Mouse (Mus musculus) bone marrow macrophage, adult 2 months (primary cell): ENCODE results near the gene Apoc2. TPM values are rescaled to one million over a fixed set of nuclear protein-coding genes. Genes with fewer than 3 reads are reported as not detected.

Experiments used
- H3K27ac ChIP-seq: 2 replicates; pipeline ENCODE4 v1.5.1; 2012; ENCODE audit warnings: low read depth, low read length; ENCODE audit not compliant: insufficient read depth
- H3K4me1 ChIP-seq: 2 replicates; pipeline ENCODE4 v1.6.1; 2012; ENCODE audit warnings: low read length; ENCODE audit not compliant: control insufficient read depth, insufficient read depth
- H3K4me3 ChIP-seq: 2 replicates; pipeline ENCODE4 v1.5.1; 2012; ENCODE audit warnings: mild to moderate bottlenecking, low read length, moderate library complexity; ENCODE audit not compliant: insufficient read depth
- CTCF ChIP-seq: IDR thresholded peaks from 2 replicates; pipeline ENCODE4 v1.5.1; 2012; ENCODE audit warnings: low read depth, mild to moderate bottlenecking, low read length, moderate library complexity
- POLR2A ChIP-seq: IDR thresholded peaks from 2 replicates; pipeline ENCODE4 v1.6.1; 2012; ENCODE audit warnings: mild to moderate bottlenecking, low read depth, low read length, borderline replicate concordance
- polyA plus RNA-seq: library from polyadenylated mRNA; stranded (reverse); fragments of >200 nt; gene quantifications from 2 replicates; pipeline ENCODE4 v1.2.4, GENCODE M21; 2012; ENCODE audit not compliant: missing spikeins, insufficient read depth, insufficient read length

The Apoc2 gene
- polyA plus RNA-seq, result 56.2 and 70.4 TPM in 2 replicates

DNA sequence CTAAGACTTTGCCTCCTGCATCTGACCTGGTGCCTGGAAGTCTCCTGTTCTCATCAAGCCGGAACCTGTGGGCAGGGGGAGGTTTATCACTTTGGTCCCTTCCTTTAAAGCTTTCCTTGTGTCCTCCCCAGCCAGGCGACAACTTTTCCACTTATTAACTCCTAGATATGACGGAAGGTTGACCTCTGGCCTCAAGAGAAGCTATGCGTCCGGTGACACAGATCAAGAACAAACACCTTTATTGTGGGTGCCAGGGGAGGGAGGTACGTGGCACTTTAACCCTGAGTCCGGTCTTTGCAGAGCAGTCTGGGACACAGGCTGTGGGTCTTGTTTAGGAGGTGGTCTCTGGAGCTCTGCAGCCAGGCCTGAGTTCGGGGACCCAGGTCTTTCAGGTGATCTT is at the start of gene Apoc2:
Gene Apoc2 (minus strand): TSS at position 70 of the 400 bp plus-strand sequence.
- Histone ChIP-seq H3K4me1 (peaks cover 36% of the 10 kb centered on the region), H3K27ac (peak within 1 kb of the TSS; percentile 69; the same call in 1 of the 2 replicates), H3K4me3 (no peak within 1 kb of the TSS)
- no peak for TF ChIP-seq POLR2A

DNA sequence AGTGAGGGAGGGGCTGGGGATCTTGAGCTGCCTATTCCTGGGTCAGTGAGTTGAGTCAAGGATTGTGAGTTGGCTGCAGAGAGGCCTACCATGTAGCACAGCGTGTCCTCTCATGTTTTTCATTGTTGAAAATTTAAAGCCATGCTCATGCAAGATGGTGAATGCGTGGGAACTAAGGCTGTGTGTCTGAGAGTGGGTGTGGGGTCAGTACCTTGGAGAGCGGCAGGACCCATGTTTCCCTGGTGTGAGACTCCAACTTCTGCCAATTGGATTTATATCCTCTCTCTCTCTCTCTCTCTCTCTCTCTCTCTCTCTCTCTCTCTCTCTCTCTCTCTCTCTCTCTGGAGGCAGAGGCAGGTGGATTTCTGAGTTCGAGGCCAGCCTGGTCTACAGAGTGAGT is 48.8 kb upstream of the Apoc2 start:
- Histone ChIP-seq H3K4me3 (no peak overlapping the region), H3K27ac (no peak overlapping the region), H3K4me1 (no peaks in the 10 kb centered on the region)
- TF ChIP-seq POLR2A (no peak), CTCF (no peak)

DNA sequence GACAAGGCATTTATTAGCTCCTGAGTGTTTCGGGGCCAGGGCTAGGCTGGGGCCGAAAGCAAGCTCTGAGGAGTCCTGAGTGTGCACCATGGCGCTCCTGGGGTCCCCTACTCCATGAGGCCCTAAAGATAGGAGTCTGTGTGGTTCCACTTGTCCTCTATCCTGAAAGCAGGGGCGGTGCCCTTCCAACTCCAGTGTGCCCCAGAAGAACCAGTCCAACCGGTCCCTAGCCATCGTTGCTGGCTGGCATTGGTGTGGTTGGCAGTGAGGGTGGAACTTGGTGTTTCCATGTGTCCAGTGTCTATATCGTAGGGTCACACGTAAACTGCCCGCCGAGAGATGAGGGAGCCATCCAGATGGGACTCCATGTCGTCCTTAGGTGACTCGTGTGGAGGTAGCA is 46.4 kb upstream of the Apoc2 start:
- no peak for TF ChIP-seq POLR2A
- no peak for TF ChIP-seq CTCF
- Histone ChIP-seq H3K4me1 (no peaks in the 10 kb centered on the region), H3K27ac (no peak overlapping the region), H3K4me3 (no peak overlapping the region)

DNA sequence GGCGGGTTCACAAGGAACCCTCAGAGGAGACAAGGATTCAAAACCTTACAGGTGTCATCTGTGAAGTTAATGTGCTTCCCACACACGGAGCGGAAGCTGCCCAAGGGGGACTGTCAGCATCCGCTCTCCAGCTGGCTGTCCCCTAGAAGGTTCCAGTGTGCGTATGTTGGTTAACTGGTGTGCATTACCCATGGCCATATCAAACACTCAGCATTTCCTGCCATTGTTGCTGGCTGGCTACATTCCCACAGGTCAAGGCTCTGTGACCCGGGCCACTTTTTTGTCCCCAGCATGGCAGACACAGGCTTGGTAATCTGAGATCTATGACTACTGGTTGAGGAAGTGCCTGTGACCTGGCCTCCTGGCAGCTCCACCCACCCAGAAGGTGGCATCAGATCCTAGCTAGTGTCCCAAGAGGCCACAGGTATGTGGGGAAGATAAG is 45.0 kb upstream of the Apoc2 start:
- peaks cover 4% of the 10 kb centered on the region; the same call in 1 of the 2 replicates for H3K4me1 ChIP-seq
- TF ChIP-seq CTCF (no peak), POLR2A (no peak)
- no peak overlapping the region for H3K27ac ChIP-seq
- H3K4me3 ChIP-seq, result no peak overlapping the region

DNA sequence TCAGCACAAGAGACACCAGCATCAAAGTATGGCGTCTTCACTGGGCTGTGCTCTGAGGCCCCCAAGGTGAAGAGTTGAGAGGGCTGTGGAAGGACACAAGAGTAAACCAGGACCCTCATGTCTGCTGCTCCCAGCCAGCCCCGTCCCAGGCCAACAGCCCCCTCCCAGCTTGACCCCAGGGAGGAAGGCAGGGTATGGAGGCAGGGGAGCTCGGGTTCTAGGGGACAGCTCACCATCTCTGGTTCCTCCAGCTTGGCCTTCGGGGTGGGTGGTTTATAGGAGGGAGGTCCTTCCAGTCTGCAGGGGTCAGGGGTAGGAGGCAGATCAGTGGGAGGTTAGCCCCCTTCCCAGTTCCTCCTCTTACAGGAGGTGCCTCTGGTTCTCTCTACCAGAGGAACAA is 41.5 kb upstream of the Apoc2 start:
- peaks cover 9% of the 10 kb centered on the region for H3K4me1 ChIP-seq
- no peak overlapping the region for H3K4me3 ChIP-seq
- H3K27ac ChIP-seq, result no peak overlapping the region
- TF ChIP-seq POLR2A, result no peak
- TF ChIP-seq CTCF, result no peak

DNA sequence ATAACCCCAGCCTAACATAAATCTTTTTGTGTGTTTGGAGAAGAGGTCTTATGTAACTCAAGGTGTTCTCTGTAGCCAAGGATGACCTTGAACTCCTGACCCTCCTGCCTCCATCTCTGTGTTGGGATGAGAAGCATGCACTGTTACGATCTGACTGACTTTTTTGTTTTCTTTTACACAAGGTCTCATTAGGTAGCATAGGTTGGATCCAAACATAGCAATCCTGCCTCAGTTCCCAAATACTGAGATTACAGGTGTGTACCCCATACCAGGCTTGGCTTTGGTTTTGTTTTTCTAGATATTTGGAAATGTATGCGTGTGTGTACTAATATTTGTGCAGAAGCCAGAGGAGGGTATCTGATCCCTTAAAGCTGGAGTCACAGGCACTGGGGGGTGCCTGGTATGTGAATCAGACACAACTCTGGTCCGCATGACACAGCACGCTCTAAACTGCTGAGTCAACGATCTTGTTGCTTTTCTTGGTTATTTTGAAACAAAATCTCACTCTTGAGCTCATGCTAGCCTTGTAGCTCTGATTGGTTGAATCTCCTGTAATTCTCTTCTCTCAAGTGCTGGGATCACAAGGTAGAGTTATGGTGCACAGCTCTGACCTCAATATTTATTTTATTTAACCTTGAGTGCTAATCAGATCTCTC is 40.7 kb upstream of the Apoc2 start:
- Histone ChIP-seq H3K27ac (no peak overlapping the region), H3K4me1 (peaks cover 15% of the 10 kb centered on the region), H3K4me3 (no peak overlapping the region)
- no peak for TF ChIP-seq POLR2A
- TF ChIP-seq CTCF, result no peak

DNA sequence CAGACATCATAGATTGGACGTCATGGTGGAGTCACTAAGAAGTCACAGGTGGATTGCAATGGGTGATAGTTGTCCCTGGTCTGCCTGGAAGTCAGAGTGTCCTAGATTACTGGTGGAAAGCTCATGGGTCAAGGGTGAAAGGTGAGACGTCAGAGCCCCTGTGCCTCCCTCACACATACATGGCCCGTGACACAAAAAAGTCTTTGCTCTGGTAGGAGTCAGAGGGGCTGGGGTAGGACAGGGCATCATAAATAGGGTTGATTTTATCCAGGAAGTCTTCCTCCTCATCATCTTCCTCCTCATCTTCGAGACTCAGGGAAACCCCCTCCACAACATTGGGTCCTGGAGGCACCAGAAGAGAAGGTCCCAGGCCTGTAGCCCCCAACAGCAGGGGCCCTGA is 39.6 kb upstream of the Apoc2 start:
- Histone ChIP-seq H3K27ac (no peak overlapping the region), H3K4me1 (peaks cover 15% of the 10 kb centered on the region), H3K4me3 (no peak overlapping the region)
- no peak for TF ChIP-seq POLR2A
- TF ChIP-seq CTCF, result no peak

DNA sequence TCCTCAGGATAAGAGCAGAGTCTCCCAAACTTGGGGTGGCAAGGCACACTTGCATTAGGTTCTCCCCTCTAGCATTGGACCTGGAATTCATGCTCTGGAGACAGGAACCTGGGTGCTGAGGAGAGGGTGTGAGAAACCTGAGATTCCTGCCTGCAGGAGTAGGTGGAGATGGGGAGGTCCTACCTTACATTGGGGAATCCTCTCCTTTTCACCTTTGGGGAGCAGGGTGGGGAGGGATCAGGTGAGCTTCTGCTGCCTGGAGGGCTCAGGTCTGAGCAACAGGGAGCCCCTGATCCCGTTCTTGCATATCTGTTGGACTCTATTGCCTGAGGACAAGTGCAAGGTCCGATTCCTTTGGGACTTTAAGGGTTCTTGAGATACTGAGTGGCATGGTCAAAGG is 39.1 kb upstream of the Apoc2 start:
- H3K4me3 ChIP-seq, result peak overlapping the region; percentile 9
- H3K4me1 ChIP-seq, result peaks cover 15% of the 10 kb centered on the region
- no peak for TF ChIP-seq POLR2A
- no peak for TF ChIP-seq CTCF
- peak overlapping the region; percentile 72 for H3K27ac ChIP-seq

DNA sequence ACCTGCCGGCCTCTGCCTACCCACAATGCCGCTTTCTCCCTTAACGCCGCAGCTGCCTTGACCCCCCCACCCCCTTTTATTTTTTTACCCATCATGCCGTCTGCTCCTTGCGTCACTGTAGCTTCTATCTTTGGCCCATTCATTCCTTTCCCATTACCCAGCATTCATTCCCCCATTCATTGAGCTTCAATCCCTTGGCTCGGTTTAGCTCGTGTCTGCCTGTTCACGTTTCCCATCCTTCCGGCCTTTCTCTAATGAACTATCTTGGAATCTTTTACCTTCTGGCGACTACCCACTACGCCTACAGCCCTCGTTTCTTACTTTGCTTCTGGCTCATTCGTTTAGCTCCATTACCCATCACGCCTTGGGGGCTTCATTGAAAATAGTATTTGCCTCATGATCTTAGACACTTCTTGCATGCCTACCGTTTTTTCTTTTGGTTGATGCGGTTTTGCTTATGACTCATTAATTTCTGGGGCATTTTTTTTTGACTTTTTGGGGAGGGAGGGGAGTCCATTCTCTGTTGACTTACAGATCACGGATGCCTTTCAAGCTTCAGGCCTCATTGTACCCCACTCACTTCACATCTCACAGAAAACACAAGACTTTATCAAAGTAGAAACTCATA is 38.4 kb upstream of the Apoc2 start:
- peak overlapping the region; percentile 58 for H3K4me3 ChIP-seq
- H3K4me1 ChIP-seq, result peaks cover 15% of the 10 kb centered on the region
- TF ChIP-seq CTCF (no peak), POLR2A (no peak)

More for the DNA sequence above, 38.4 kb upstream of the Apoc2 start:
- peak overlapping the region; percentile 72 for H3K27ac ChIP-seq
